Mouse (Mus musculus): ENCODE data around the gene Dohh. TPM values are rescaled to one million over a fixed set of nuclear protein-coding genes. Genes with fewer than 3 reads are reported as not detected.

Dohh gene
- polyA plus RNA-seq, 1 experiment from 2014 or later = 47.5 TPM

- WGBS (ENCODE audit: insufficient replicate concordance) = 81% methylated on average over 3 of the region's 3 CpGs
- Histone ChIP-seq H3K27me3 (ENCODE audit: control insufficient read depth, insufficient read depth, low read length) (peaks cover 10% of the 10 kb centered on the region), H3K4me2 (no peak overlapping the region), H3K9me3 (replicated peaks; ENCODE audit: control insufficient read depth, low read length) (no peaks in the 10 kb centered on the region), H3K36me3 (ENCODE audit: control insufficient read depth, insufficient read depth, low read length) (no peaks in the 10 kb centered on the region), H3K4me1 (ENCODE audit: control insufficient read depth, insufficient read depth, low read length) (peaks cover 10% of the 10 kb centered on the region), H3K9ac (ENCODE audit: low read depth, low read length) (no peak overlapping the region), H3K4me3 (ENCODE audit: low read depth, low read length) (no peak overlapping the region), H3K27ac (ENCODE audit: low read depth, low read length) (no peak overlapping the region)
- ATAC-seq (replicated peaks; ENCODE audit: insufficient number of reproducible peaks, low FRiP score, low TSS enrichment) = no peak
These were observed 51.2 kb downstream of the Dohh start for GRCm38 (mm10) chr10:81435436-81435835.

Small RNAs within 50 kb of the gene (microRNA-seq; reads per million reads assigned to microRNA genes)
- gene Mir1191b (ENCODE audit: borderline number of aligned reads) (1.4 reads per million, percentile 19 among the genes with 10 or more reads in this experiment), gene Mir6913 (ENCODE audit: borderline number of aligned reads) (0.27 reads per million)

Other genes with a start within 250 kb of the Dohh start
- gene Zbtb7a, start 249.2 kb upstream of the Dohh start, polyA plus RNA-seq (2014; fragmentation: Nextera tagmentation; extraction: Ambion mirVana) = 10.6 and 10.8 TPM in 2 replicates
- gene Pias4, start 216.5 kb upstream of the Dohh start, polyA plus RNA-seq (2014; fragmentation: Nextera tagmentation; extraction: Ambion mirVana) = 39.4 and 39.7 TPM in 2 replicates
- 313 and 338 TPM in 2 replicates for gene Eef2, start 207.8 kb upstream of the Dohh start, polyA plus RNA-seq (2014; fragmentation: Nextera tagmentation; extraction: Ambion mirVana)
- gene Dapk3, start 201.4 kb upstream of the Dohh start, polyA plus RNA-seq (2014; fragmentation: Nextera tagmentation; extraction: Ambion mirVana) = 44.1 and 47.4 TPM in 2 replicates
- gene 4930442H23Rik, start 200.6 kb upstream of the Dohh start, polyA plus RNA-seq (2014; fragmentation: Nextera tagmentation; extraction: Ambion mirVana) = 0.21 TPM in 1 of 2 replicates, not detected in the other
- gene Nmrk2, start 182.4 kb upstream of the Dohh start, polyA plus RNA-seq (2014; fragmentation: Nextera tagmentation; extraction: Ambion mirVana) = 2.2 and 3.6 TPM in 2 replicates
- 0.60 and 0.83 TPM in 2 replicates for gene Atcay, start 153.6 kb upstream of the Dohh start, polyA plus RNA-seq (2014; fragmentation: Nextera tagmentation; extraction: Ambion mirVana)
- 2.3 and 3.7 TPM in 2 replicates for gene Zfr2, start 151.3 kb upstream of the Dohh start, polyA plus RNA-seq (2014; fragmentation: Nextera tagmentation; extraction: Ambion mirVana)
- 1.0 and 1.7 TPM in 2 replicates for gene Matk, start 131.5 kb upstream of the Dohh start, polyA plus RNA-seq (2014; fragmentation: Nextera tagmentation; extraction: Ambion mirVana)
- 247 and 257 TPM in 2 replicates for gene Mrpl54, start 117.5 kb upstream of the Dohh start, polyA plus RNA-seq (2014; fragmentation: Nextera tagmentation; extraction: Ambion mirVana)
- gene Apba3, start 117.5 kb upstream of the Dohh start, polyA plus RNA-seq (2014; fragmentation: Nextera tagmentation; extraction: Ambion mirVana) = 41.2 and 44.1 TPM in 2 replicates
- gene Tjp3, start 92.8 kb upstream of the Dohh start, polyA plus RNA-seq (2014; fragmentation: Nextera tagmentation; extraction: Ambion mirVana) = 0.90 and 1.4 TPM in 2 replicates
- gene Pip5k1c, start 91.5 kb upstream of the Dohh start, polyA plus RNA-seq (2014; fragmentation: Nextera tagmentation; extraction: Ambion mirVana) = 30.2 and 32.1 TPM in 2 replicates
- gene Cactin, start 63.3 kb upstream of the Dohh start, polyA plus RNA-seq (2014; fragmentation: Nextera tagmentation; extraction: Ambion mirVana) = 20.2 and 25.0 TPM in 2 replicates
- 10.9 and 11.2 TPM in 2 replicates for gene Tbxa2r, start 55.7 kb upstream of the Dohh start, polyA plus RNA-seq (2014; fragmentation: Nextera tagmentation; extraction: Ambion mirVana)
- gene Gipc3, start 41.2 kb upstream of the Dohh start, polyA plus RNA-seq (2014; fragmentation: Nextera tagmentation; extraction: Ambion mirVana) = not detected in 2 replicates
- 102 and 107 TPM in 2 replicates for gene Hmg20b, start 33.9 kb upstream of the Dohh start, polyA plus RNA-seq (2014; fragmentation: Nextera tagmentation; extraction: Ambion mirVana)
- 4.6 and 4.7 TPM in 2 replicates for gene Mfsd12, start 26.9 kb upstream of the Dohh start, polyA plus RNA-seq (2014; fragmentation: Nextera tagmentation; extraction: Ambion mirVana)
- gene 4930404N11Rik, start 18.6 kb upstream of the Dohh start, polyA plus RNA-seq (2014; fragmentation: Nextera tagmentation; extraction: Ambion mirVana) = 0.23 and 0.67 TPM in 2 replicates
- gene Fzr1, start 5.9 kb upstream of the Dohh start, polyA plus RNA-seq (2014; fragmentation: Nextera tagmentation; extraction: Ambion mirVana) = 66.1 and 70.0 TPM in 2 replicates
- gene Gm48551, start within 50 bp of the Dohh start, polyA plus RNA-seq (2014; fragmentation: Nextera tagmentation; extraction: Ambion mirVana) = 1.4 and 2.9 TPM in 2 replicates
- gene Gm48552, start 4.6 kb downstream of the Dohh start, polyA plus RNA-seq (2014; fragmentation: Nextera tagmentation; extraction: Ambion mirVana) = 0.55 and 1.2 TPM in 2 replicates
- 4.2 and 5.8 TPM in 2 replicates for gene Smim24, start 8.6 kb downstream of the Dohh start, polyA plus RNA-seq (2014; fragmentation: Nextera tagmentation; extraction: Ambion mirVana)
- 28.1 and 29.8 TPM in 2 replicates for gene Nfic, start 71.2 kb downstream of the Dohh start, polyA plus RNA-seq (2014; fragmentation: Nextera tagmentation; extraction: Ambion mirVana)
- gene Celf5, start 98.3 kb downstream of the Dohh start, polyA plus RNA-seq (2014; fragmentation: Nextera tagmentation; extraction: Ambion mirVana) = 0.19 and 0.31 TPM in 2 replicates
- 40.9 and 49.0 TPM in 2 replicates for gene Ncln, start 112.0 kb downstream of the Dohh start, polyA plus RNA-seq (2014; fragmentation: Nextera tagmentation; extraction: Ambion mirVana)
- gene S1pr4, start 115.7 kb downstream of the Dohh start, polyA plus RNA-seq (2014; fragmentation: Nextera tagmentation; extraction: Ambion mirVana) = 0.56 and 0.79 TPM in 2 replicates
- 2.5 and 3.4 TPM in 2 replicates for gene Gna15, start 139.8 kb downstream of the Dohh start, polyA plus RNA-seq (2014; fragmentation: Nextera tagmentation; extraction: Ambion mirVana)
- 55.5 and 58.8 TPM in 2 replicates for gene Gna11, start 160.8 kb downstream of the Dohh start, polyA plus RNA-seq (2014; fragmentation: Nextera tagmentation; extraction: Ambion mirVana)
- gene Aes, start 175.1 kb downstream of the Dohh start, polyA plus RNA-seq (2014; fragmentation: Nextera tagmentation; extraction: Ambion mirVana) = 330 and 481 TPM in 2 replicates
- 17.8 and 18.3 TPM in 2 replicates for gene Tle2, start 190.1 kb downstream of the Dohh start, polyA plus RNA-seq (2014; fragmentation: Nextera tagmentation; extraction: Ambion mirVana)
- 25.6 and 27.3 TPM in 2 replicates for gene Tle6, start 216.6 kb downstream of the Dohh start, polyA plus RNA-seq (2014; fragmentation: Nextera tagmentation; extraction: Ambion mirVana)
- gene BC025920, start 221.8 kb downstream of the Dohh start, polyA plus RNA-seq (2014; fragmentation: Nextera tagmentation; extraction: Ambion mirVana) = 0.25 and 0.63 TPM in 2 replicates
- 21.5 and 27.3 TPM in 2 replicates for gene Sirt6, start 243.4 kb downstream of the Dohh start, polyA plus RNA-seq (2014; fragmentation: Nextera tagmentation; extraction: Ambion mirVana)
- 7.2 and 8.1 TPM in 2 replicates for gene Ankrd24, start 244.1 kb downstream of the Dohh start, polyA plus RNA-seq (2014; fragmentation: Nextera tagmentation; extraction: Ambion mirVana)

All from heart, embryonic 11.5 days (tissue).